Mouse (Mus musculus) inflammation-experienced regulatory T-cells, adult 6 months (primary cell): ENCODE data around the gene Gm20736. TPM values are rescaled to one million over a fixed set of nuclear protein-coding genes. Genes with fewer than 3 reads are reported as not detected.
"Not testable (repeated sequence)": the region's sequence is repeated elsewhere in the genome, so short reads cannot be mapped to it uniquely, and the experiment has no call there.

Experiments used
- ATAC-seq: one replicate; pipeline ENCODE4 v1.8.0; 2017
- polyA plus RNA-seq, 3 experiments: library from polyadenylated mRNA; unstranded; fragments of 100-300 nt; shearing (Covaris generic); gene quantifications; one replicate each; pipeline ENCODE4 v1.2.1; 2017

Gm20736 gene
- polyA plus RNA-seq, result not detected

DNA sequence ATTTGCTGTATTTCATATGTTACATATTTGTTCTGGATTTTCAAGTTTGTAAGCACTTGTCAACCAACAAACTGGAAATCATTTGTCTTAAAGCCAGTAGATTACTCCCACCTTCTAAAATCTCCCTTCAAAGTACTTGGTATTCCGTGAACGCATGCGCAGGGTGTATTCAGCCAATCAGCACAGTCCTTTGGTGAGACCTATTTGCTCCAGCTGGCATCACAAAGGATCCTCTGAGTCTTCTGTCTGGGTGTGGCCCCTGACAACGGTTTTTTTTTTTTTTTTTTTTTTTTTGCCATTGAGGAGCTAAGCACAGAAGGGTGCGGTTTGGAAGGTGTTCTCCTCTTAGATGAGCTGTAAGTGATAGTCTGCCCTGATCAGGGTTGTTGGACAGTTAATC, at the start of gene Gm20736:
Gene Gm20736 (plus strand): TSS at position 301 of the 400 bp plus-strand sequence.
- not testable (repeated sequence) for ATAC-seq

Other genes starting within 250 kb of the Gm20736 start
- gene Gm20924, start 170.2 kb upstream of the Gm20736 start, polyA plus RNA-seq, result not detected